8 mouse cellular contexts compared by ENCODE assay signal in the genomic region with DNA sequence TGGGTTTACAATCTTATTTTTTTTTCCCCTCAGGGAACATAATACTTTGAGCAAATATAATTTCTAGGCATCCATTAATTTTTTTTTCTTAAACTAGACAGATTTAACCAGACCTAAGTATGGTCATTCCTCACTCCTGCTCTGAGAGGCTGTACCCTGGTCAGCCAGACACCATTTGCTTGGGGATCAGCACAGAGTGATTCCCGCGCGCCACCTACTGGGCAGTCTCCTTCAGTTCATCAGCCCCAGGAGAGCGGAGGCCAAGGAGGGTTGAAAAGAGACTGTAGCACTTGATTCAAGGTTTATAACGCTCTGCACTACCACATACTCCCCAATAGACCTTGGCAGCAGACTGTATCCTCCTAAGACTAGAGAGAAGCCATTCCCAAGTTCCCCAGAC.
DNase-seq lines count a peak whose midpoint lies in the region; ATAC-seq lines count a peak whose summit lies in the region.

No protein-coding gene starts in this region.

- no peak overlapping the region for H3K4me3 ChIP-seq in hindbrain, embryonic 13.5 days

- 4% methylated on average over 5 of the region's 5 CpGs for WGBS in hindbrain, embryonic 13.5 days

- peak; percentile 70 for DNase-seq in ZHBTc4 (ENCODE audit: low read depth, low spot score)
- peak; percentile 59 for DNase-seq in cerebellum, adult 9-11 months
- peak; percentile 12 to 74 for DNase-seq in frontal cortex, postnatal 10 days (ENCODE audit: low spot score in 2 of 2)
- DNase-seq in layer of hippocampus, postnatal 14 days (ENCODE audit: low spot score in 2 of 2) = peak; percentile 73 to 80
- peak; percentile 47 for DNase-seq in lung, postnatal 25 days (ENCODE audit: low spot score)
- peak; percentile 80 to 81 for DNase-seq in right cerebral cortex, adult 2 months (ENCODE audit: low spot score in 2 of 2)

- no peaks in the 10 kb centered on the region for H3K9me3 ChIP-seq in hindbrain, embryonic 13.5 days

- H3K9ac ChIP-seq in hindbrain, embryonic 13.5 days = no peak overlapping the region

- H3K27ac ChIP-seq in hindbrain, embryonic 13.5 days = no peak overlapping the region

- no peaks in the 10 kb centered on the region for H3K36me3 ChIP-seq in hindbrain, embryonic 13.5 days

- peak; percentile 63; the same call in 1 of the 2 replicates for ATAC-seq in hindbrain, embryonic 13.5 days (ENCODE audit: low FRiP score)
- no peak for ATAC-seq in CD4-positive, CD25-positive, alpha-beta regulatory T cell, adult 4 months

- peaks cover 12% of the 10 kb centered on the region; the same call in 1 of the 2 replicates for H3K27me3 ChIP-seq in hindbrain, embryonic 13.5 days

- H3K4me2 ChIP-seq in hindbrain, embryonic 13.5 days = no peak overlapping the region

- H3K4me1 ChIP-seq in hindbrain, embryonic 13.5 days (replicated peaks) = peaks cover 21% of the 10 kb centered on the region; the same call in 1 of the 2 replicates
